Mouse (Mus musculus) midbrain, embryonic 12.5 days (tissue): ENCODE data around the gene Nectin4. TPM values are rescaled to one million over a fixed set of nuclear protein-coding genes. Genes with fewer than 3 reads are reported as not detected.
A peak's percentile ranks its signal among the peaks of the same experiment; 100 is the strongest.

ENCODE experiments used
- ATAC-seq: fragments of 200-750 bp; cut with Nextera tagmentation; 2 replicates; pipeline ENCODE4 v1.8.0; 2017; ENCODE audit warnings: low read depth, moderate TSS enrichment, moderate library complexity; ENCODE audit not compliant: low FRiP score
- H3K27ac ChIP-seq: fragments of 300-500 bp; sonication (generic); replicated peaks from 2 replicates; pipeline ENCODE4 v1.5.1; 2016; ENCODE audit warnings: mild to moderate bottlenecking
- H3K27me3 ChIP-seq: fragments of 300-500 bp; sonication (generic); 2 replicates; pipeline ENCODE4 v1.6.1; 2016; ENCODE audit warnings: mild to moderate bottlenecking
- H3K36me3 ChIP-seq: fragments of 300-500 bp; sonication (generic); 2 replicates; pipeline ENCODE4 v1.6.1; 2016
- H3K4me1 ChIP-seq: fragments of 300-500 bp; sonication (generic); 2 replicates; pipeline ENCODE4 v1.6.1; 2016
- H3K4me2 ChIP-seq: fragments of 300-500 bp; sonication (generic); replicated peaks from 2 replicates; pipeline ENCODE4 v1.6.1; 2016; ENCODE audit warnings: mild to moderate bottlenecking, moderate library complexity
- H3K4me3 ChIP-seq: fragments of 300-500 bp; sonication (generic); 2 replicates; pipeline ENCODE4 v1.5.1; 2016; ENCODE audit warnings: mild to moderate bottlenecking
- H3K9ac ChIP-seq: fragments of 300-500 bp; sonication (generic); replicated peaks from 2 replicates; pipeline ENCODE4 v1.6.1; 2016; ENCODE audit warnings: mild to moderate bottlenecking, moderate library complexity
- H3K9me3 ChIP-seq: fragments of 300-500 bp; sonication (generic); 2 replicates; pipeline ENCODE4 v1.6.1; 2016; ENCODE audit warnings: mild to moderate bottlenecking
- WGBS: fragments of 180-500 bp; shearing (Covaris S2); methylation state at CpG from one replicate; pipeline ENCODE4 v1.1.7; 2016; 5-methylcytosine and 5-hydroxymethylcytosine counted together
- polyA plus RNA-seq: library from polyadenylated mRNA; unstranded; fragments of >200 nt; fragmentation: Nextera tagmentation; extraction: Ambion mirVana; gene quantifications from 2 replicates; pipeline ENCODE4 v1.2.1, GENCODE M21; 2016

Nectin4 gene
- polyA plus RNA-seq, 1 experiment from 2014 or later = 1.4 TPM

- no peak overlapping the region for H3K4me3 ChIP-seq
- H3K9ac ChIP-seq = no peak overlapping the region
- H3K4me1 ChIP-seq = peaks cover 1% of the 10 kb centered on the region; the same call in 1 of the 2 replicates
- peak overlapping the region; percentile 67 for H3K27ac ChIP-seq
- peak; percentile 72 for ATAC-seq
- H3K9me3 ChIP-seq = no peaks in the 10 kb centered on the region
- H3K4me2 ChIP-seq = no peak overlapping the region
- no peaks in the 10 kb centered on the region for H3K27me3 ChIP-seq
- WGBS = 43% methylated on average over 12 of the region's 12 CpGs
- H3K36me3 ChIP-seq = peaks cover 55% of the 10 kb centered on the region
Measured at GRCm38 (mm10) chr1:171419291-171419882, 49.5 kb downstream of the Nectin4 start.

DNA sequence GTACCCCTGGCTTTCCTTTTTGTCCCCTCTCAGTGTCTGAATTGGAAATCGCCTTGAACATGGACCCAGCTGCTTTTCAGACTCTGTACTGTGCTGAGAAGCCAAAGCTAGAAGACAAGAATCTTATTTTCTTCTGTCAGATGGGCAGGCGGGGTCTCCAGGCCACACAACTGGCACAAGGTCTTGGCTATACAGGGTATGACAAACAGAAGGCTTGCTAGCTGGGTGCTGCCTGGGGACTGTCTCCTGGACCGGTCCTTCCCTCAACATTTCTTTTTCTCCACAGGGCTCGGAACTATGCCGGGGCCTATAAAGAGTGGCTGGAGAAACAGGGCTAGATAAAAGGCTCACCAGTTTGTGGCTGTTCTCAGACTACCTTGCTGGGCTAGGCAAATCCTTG lies 50.0 kb downstream of the Nectin4 start:
- no peak overlapping the region for H3K4me3 ChIP-seq
- ATAC-seq = no peak; the same call in 1 of the 2 replicates
- no peak overlapping the region for H3K9ac ChIP-seq
- no peaks in the 10 kb centered on the region for H3K27me3 ChIP-seq
- H3K27ac ChIP-seq = peak overlapping the region; percentile 67
- H3K9me3 ChIP-seq = no peaks in the 10 kb centered on the region
- no peak overlapping the region for H3K4me2 ChIP-seq
- H3K36me3 ChIP-seq = peaks cover 55% of the 10 kb centered on the region
- no peaks in the 10 kb centered on the region; the same call in 1 of the 2 replicates for H3K4me1 ChIP-seq
- WGBS = 66% methylated on average over 5 of the region's 5 CpGs

DNA sequence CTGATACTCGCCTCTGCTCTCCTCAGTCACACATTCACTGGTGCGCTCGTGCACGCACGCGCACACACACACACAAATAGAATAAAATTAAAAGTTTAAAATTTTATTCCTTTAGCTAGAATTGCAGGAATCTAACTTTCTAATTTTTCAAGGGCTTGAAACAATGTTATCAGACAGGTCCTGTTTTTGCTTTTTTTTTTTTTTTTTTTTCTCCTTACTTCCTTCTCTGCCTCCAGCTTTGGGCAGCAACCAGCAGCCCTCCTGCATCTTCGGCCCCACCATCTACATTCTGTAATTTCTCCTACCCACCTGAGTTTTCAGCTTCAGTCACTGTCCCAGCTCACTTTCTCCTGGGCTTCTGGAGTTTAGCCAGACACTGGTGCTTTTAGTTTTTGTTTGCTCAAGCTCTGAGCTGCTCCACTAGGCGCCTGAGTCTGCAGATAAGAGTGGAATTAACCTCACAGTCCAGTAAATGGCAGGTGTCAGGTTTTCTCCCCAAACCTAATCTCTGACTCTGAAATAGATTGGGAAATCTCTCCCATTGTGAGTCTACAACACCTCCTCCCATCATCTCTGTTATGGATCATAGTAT lies 52.7 kb downstream of the Nectin4 start:
- H3K27me3 ChIP-seq = 0 out of 2 replicates have a peak, but pooled peaks cover 1% of the 10 kb centered on the region
- no peak overlapping the region for H3K9ac ChIP-seq
- H3K36me3 ChIP-seq = peaks cover 29% of the 10 kb centered on the region
- H3K4me2 ChIP-seq = no peak overlapping the region
- H3K4me1 ChIP-seq = no peaks in the 10 kb centered on the region; the same call in 1 of the 2 replicates
- ATAC-seq = no peak
- no peak overlapping the region for H3K4me3 ChIP-seq
- H3K27ac ChIP-seq = no peak overlapping the region
- 87% methylated on average over 8 of the region's 8 CpGs for WGBS
- no peaks in the 10 kb centered on the region for H3K9me3 ChIP-seq

DNA sequence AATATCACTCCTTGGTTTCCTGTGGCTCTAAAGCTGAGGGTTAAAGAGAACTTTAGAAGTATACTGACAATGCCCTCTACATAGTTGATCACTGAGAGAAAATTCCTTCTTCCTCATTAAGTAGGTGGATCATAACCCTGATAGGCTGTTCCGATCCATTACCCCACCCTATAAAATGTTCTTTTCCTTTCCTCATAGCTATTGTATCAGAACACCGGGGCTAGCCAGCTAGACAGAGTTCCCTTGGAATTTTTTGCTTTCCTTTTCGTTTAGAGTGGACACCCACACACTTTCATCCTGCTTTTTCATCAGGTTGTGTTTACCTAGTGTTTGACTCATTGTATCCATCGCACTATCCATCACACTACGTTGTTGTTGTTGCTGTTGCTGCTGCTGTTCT lies 54.7 kb downstream of the Nectin4 start:
- no peak for ATAC-seq
- Histone ChIP-seq H3K4me2 (no peak overlapping the region), H3K9ac (no peak overlapping the region), H3K27ac (no peak overlapping the region), H3K4me1 (no peaks in the 10 kb centered on the region; the same call in 1 of the 2 replicates), H3K4me3 (no peak overlapping the region), H3K27me3 (0 out of 2 replicates have a peak, but pooled peaks cover 4% of the 10 kb centered on the region), H3K9me3 (no peaks in the 10 kb centered on the region), H3K36me3 (peaks cover 10% of the 10 kb centered on the region)
- 79% methylated on average over 5 of the region's 5 CpGs for WGBS

DNA sequence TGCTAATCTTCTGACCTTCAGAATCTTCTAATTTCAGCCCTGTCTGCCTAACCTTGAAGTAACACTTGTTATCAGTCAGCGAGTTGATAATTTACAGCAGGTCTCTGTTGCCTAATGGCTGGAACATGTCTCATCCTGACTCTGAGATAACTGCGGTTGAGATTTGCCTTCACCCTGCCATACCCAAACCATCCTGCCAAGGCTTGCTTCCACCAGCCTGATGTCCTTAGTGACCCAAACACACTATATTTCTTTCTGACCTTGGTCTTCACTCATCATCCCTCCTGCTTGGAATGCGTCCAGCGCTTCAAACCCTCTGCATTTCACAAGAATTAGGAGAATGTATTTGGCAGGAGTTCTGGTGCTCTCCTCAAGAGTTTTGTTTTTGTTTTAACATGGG lies 55.2 kb downstream of the Nectin4 start:
- Histone ChIP-seq H3K9me3 (no peaks in the 10 kb centered on the region), H3K27me3 (0 out of 2 replicates have a peak, but pooled peaks cover 4% of the 10 kb centered on the region), H3K4me1 (no peaks in the 10 kb centered on the region), H3K9ac (no peak overlapping the region), H3K27ac (no peak overlapping the region), H3K36me3 (peaks cover 10% of the 10 kb centered on the region), H3K4me2 (no peak overlapping the region), H3K4me3 (no peak overlapping the region)
- no peak for ATAC-seq
- 88% methylated on average over 4 of the region's 4 CpGs for WGBS

GRCm38 (mm10) chr1:171432158-171432557 lies 62.3 kb downstream of the Nectin4 start:
- no peak for ATAC-seq
- Histone ChIP-seq H3K4me2 (no peak overlapping the region), H3K9me3 (no peaks in the 10 kb centered on the region), H3K27me3 (peaks cover 23% of the 10 kb centered on the region), H3K4me3 (no peak overlapping the region), H3K9ac (no peak overlapping the region), H3K36me3 (no peaks in the 10 kb centered on the region), H3K27ac (no peak overlapping the region), H3K4me1 (no peaks in the 10 kb centered on the region)
- 88% methylated on average over 5 of the region's 5 CpGs for WGBS

- Histone ChIP-seq H3K9ac (no peak overlapping the region), H3K27ac (no peak overlapping the region), H3K4me1 (peaks cover 10% of the 10 kb centered on the region; the same call in 1 of the 2 replicates), H3K36me3 (no peaks in the 10 kb centered on the region), H3K9me3 (no peaks in the 10 kb centered on the region), H3K4me3 (no peak overlapping the region), H3K4me2 (no peak overlapping the region), H3K27me3 (peaks cover 52% of the 10 kb centered on the region)
- WGBS = 71% methylated on average over 7 of the region's 7 CpGs
- no peak for ATAC-seq
Measured at GRCm38 (mm10) chr1:171435288-171435814, 65.5 kb downstream of the Nectin4 start.

GRCm38 (mm10) chr1:171435974-171436373 lies 66.1 kb downstream of the Nectin4 start:
- H3K4me2 ChIP-seq = no peak overlapping the region
- H3K9ac ChIP-seq = no peak overlapping the region
- no peak for ATAC-seq
- H3K27ac ChIP-seq = no peak overlapping the region
- H3K36me3 ChIP-seq = no peaks in the 10 kb centered on the region
- WGBS = 73% methylated on average over 1 of the region's 1 CpGs
- H3K9me3 ChIP-seq = no peaks in the 10 kb centered on the region
- H3K4me1 ChIP-seq = peaks cover 10% of the 10 kb centered on the region; the same call in 1 of the 2 replicates
- H3K4me3 ChIP-seq = no peak overlapping the region
- peaks cover 56% of the 10 kb centered on the region for H3K27me3 ChIP-seq

GRCm38 (mm10) chr1:171437264-171438013 lies 67.5 kb downstream of the Nectin4 start, which contains the start of gene F11r:
F11r (plus strand) TSS chr1:171437535.
- ATAC-seq = peak; percentile 62; the same call in 1 of the 2 replicates
- H3K4me2 ChIP-seq = peak within 1 kb of the TSS; percentile 54
- 1% methylated on average over 40 of the region's 46 CpGs for WGBS
- peak within 1 kb of the TSS; percentile 37 for H3K4me3 ChIP-seq
- no peaks in the 10 kb centered on the region for H3K36me3 ChIP-seq
- peaks cover 10% of the 10 kb centered on the region; the same call in 1 of the 2 replicates for H3K4me1 ChIP-seq
- H3K27ac ChIP-seq = no peak within 1 kb of the TSS
- H3K9me3 ChIP-seq = no peaks in the 10 kb centered on the region
- H3K27me3 ChIP-seq = peaks cover 65% of the 10 kb centered on the region
- no peak within 1 kb of the TSS for H3K9ac ChIP-seq
